Mouse (Mus musculus) spleen, adult 2 months (tissue): ENCODE data around the gene Ttc41.

Source experiments
- CTCF ChIP-seq: fragments of 200-500 bp; IDR thresholded peaks from 2 replicates; pipeline ENCODE4 v1.5.1; 2011; ENCODE audit warnings: mild to moderate bottlenecking, inconsistent platforms; ENCODE audit not compliant: insufficient read depth, insufficient read length, insufficient replicate concordance; ENCODE audit errors: extremely low read depth
- POLR2A ChIP-seq: fragments of 200-500 bp; IDR thresholded peaks from 2 replicates; pipeline ENCODE4 v1.6.1; 2011; ENCODE audit warnings: low read depth, low read length, inconsistent platforms

DNA sequence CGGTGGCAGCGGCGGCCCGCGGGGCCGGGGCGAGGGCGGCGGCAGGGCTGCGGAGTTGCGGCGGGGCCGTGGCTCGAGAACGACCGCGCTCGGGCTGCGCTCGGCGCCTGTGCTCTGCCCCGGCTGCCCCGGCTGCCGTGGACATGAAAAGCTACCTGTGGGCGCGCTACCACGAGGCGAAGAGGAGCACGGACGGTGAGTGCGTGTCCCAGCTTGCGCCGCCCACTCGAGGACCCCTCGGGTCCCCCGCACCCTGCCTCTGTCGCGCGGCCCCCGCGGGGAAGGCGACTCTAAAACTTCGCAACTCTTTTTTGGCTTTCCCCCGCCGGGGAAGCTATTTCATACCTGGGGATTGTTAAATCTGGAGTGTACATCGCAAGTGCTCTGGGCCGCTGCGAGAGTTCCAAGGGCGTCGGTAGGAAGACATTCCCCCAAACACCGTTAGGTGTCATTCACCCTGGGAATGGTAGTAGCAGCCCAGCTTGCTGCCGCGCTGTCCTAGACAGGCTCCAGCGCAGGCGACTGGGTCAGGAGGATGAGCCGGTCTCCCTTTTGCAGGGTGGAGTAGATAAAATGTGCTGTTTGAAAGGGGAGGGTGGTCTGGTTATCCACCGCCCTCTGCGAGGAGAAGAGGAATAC, 73.6 kb downstream of the Ttc41 start:
- TF ChIP-seq POLR2A (no peak), CTCF (no peak)
